Mouse (Mus musculus) neural tube, embryonic 13.5 days (tissue): ENCODE results near the gene Fam53b. TPM values are rescaled to one million over a fixed set of nuclear protein-coding genes. Genes with fewer than 3 reads are reported as not detected.
A peak's percentile ranks its signal among the peaks of the same experiment; 100 is the strongest.

ENCODE experiments used
- ATAC-seq: fragments of 200-750 bp; cut with Nextera tagmentation; 2 replicates; pipeline ENCODE4 v1.8.0; 2017; ENCODE audit warnings: low read depth, mild to moderate bottlenecking, moderate TSS enrichment, moderate library complexity
- H3K27ac ChIP-seq: fragments of 300-500 bp; sonication (generic); replicated peaks from 2 replicates; pipeline ENCODE4 v1.5.1; 2015; ENCODE audit warnings: moderate library complexity, mild to moderate bottlenecking, inconsistent platforms
- H3K27me3 ChIP-seq: fragments of 300-500 bp; sonication (generic); 2 replicates; pipeline ENCODE4 v1.6.1; 2015; ENCODE audit warnings: mild to moderate bottlenecking, inconsistent platforms
- H3K36me3 ChIP-seq: fragments of 300-500 bp; sonication (generic); 2 replicates; pipeline ENCODE4 v1.6.1; 2015; ENCODE audit warnings: mild to moderate bottlenecking, inconsistent platforms
- H3K4me1 ChIP-seq: fragments of 300-500 bp; sonication (generic); replicated peaks from 2 replicates; pipeline ENCODE4 v1.6.1; 2015; ENCODE audit warnings: inconsistent platforms
- H3K4me2 ChIP-seq: fragments of 300-500 bp; sonication (generic); 2 replicates; pipeline ENCODE4 v1.6.1; 2015; ENCODE audit warnings: inconsistent platforms, mild to moderate bottlenecking, moderate library complexity
- H3K4me3 ChIP-seq: fragments of 300-500 bp; sonication (generic); 2 replicates; pipeline ENCODE4 v1.5.1; 2015; ENCODE audit warnings: mild to moderate bottlenecking, inconsistent platforms
- H3K9ac ChIP-seq: fragments of 300-500 bp; sonication (generic); 2 replicates; pipeline ENCODE4 v1.6.1; 2015; ENCODE audit warnings: moderate library complexity, mild to moderate bottlenecking, inconsistent platforms
- H3K9me3 ChIP-seq: fragments of 300-500 bp; sonication (generic); 2 replicates; pipeline ENCODE4 v1.6.1; 2016; ENCODE audit warnings: inconsistent platforms
- WGBS: fragments of 180-500 bp; shearing (Covaris S2); methylation state at CpG from one replicate; pipeline ENCODE4 v1.1.7; 2015; 5-methylcytosine and 5-hydroxymethylcytosine counted together
- polyA plus RNA-seq: library from polyadenylated mRNA; unstranded; fragments of >200 nt; fragmentation: Nextera tagmentation; extraction: Ambion mirVana; gene quantifications from 2 replicates; pipeline ENCODE4 v1.2.1, GENCODE M21; 2015

Fam53b gene
- polyA plus RNA-seq = 13.9 and 16.0 TPM in 2 replicates

- Histone ChIP-seq H3K9ac (peak within 1 kb of the TSS; percentile 88), H3K4me1 (peaks cover 48% of the 10 kb centered on the region), H3K4me3 (peak within 1 kb of the TSS; percentile 71), H3K9me3 (no peaks in the 10 kb centered on the region), H3K27me3 (no peaks in the 10 kb centered on the region), H3K36me3 (no peaks in the 10 kb centered on the region), H3K27ac (peak within 1 kb of the TSS; percentile 85), H3K4me2 (peak within 1 kb of the TSS; percentile 81)
- peak; percentile 55 for ATAC-seq
- under 1% methylated on average over 80 of the region's 85 CpGs for WGBS
Observed at GRCm38 (mm10) chr7:132813416-132814088, at the start of gene Fam53b. TSS of gene Fam53b (minus strand) at chr7:132813886.

GRCm38 (mm10) chr7:132859042-132859958 is 45.6 kb upstream of the Fam53b start, which contains the start of gene Abraxas2:
TSS of gene Abraxas2 (plus strand) at chr7:132859225.
- Histone ChIP-seq H3K9ac (peak within 1 kb of the TSS; percentile 92), H3K9me3 (no peaks in the 10 kb centered on the region), H3K27ac (peak within 1 kb of the TSS; percentile 86), H3K36me3 (no peaks in the 10 kb centered on the region), H3K27me3 (no peaks in the 10 kb centered on the region), H3K4me3 (peak within 1 kb of the TSS; percentile 95), H3K4me2 (peak within 1 kb of the TSS; percentile 75), H3K4me1 (peaks cover 19% of the 10 kb centered on the region)
- ATAC-seq = peak; percentile 97
- under 1% methylated on average over 53 of the region's 53 CpGs for WGBS

GRCm38 (mm10) chr7:132858043-132858608 is 44.4 kb upstream of the Fam53b start:
- Histone ChIP-seq H3K4me2 (no peak overlapping the region), H3K4me3 (no peak overlapping the region), H3K36me3 (no peaks in the 10 kb centered on the region), H3K9me3 (no peaks in the 10 kb centered on the region), H3K27ac (no peak overlapping the region), H3K27me3 (no peaks in the 10 kb centered on the region), H3K4me1 (peaks cover 19% of the 10 kb centered on the region), H3K9ac (no peak overlapping the region)
- WGBS = 71% methylated on average over 5 of the region's 5 CpGs
- no peak for ATAC-seq

GRCm38 (mm10) chr7:132856083-132856482 is 42.4 kb upstream of the Fam53b start:
- Histone ChIP-seq H3K4me1 (peaks cover 27% of the 10 kb centered on the region), H3K9me3 (no peaks in the 10 kb centered on the region), H3K36me3 (no peaks in the 10 kb centered on the region), H3K4me2 (no peak overlapping the region), H3K27me3 (no peaks in the 10 kb centered on the region), H3K9ac (no peak overlapping the region), H3K4me3 (no peak overlapping the region), H3K27ac (no peak overlapping the region)
- WGBS = 69% methylated on average over 1 of the region's 1 CpGs
- ATAC-seq = no peak

GRCm38 (mm10) chr7:132853946-132854345 is 40.3 kb upstream of the Fam53b start:
- Histone ChIP-seq H3K27ac (no peak overlapping the region), H3K4me2 (no peak overlapping the region), H3K27me3 (no peaks in the 10 kb centered on the region), H3K4me3 (no peak overlapping the region), H3K4me1 (peaks cover 18% of the 10 kb centered on the region), H3K9ac (no peak overlapping the region), H3K9me3 (no peaks in the 10 kb centered on the region), H3K36me3 (peaks cover 15% of the 10 kb centered on the region)
- 72% methylated on average over 4 of the region's 4 CpGs for WGBS
- no peak for ATAC-seq

GRCm38 (mm10) chr7:132853361-132853760 is 39.7 kb upstream of the Fam53b start:
- no peak overlapping the region for H3K4me3 ChIP-seq
- peaks cover 21% of the 10 kb centered on the region for H3K36me3 ChIP-seq
- H3K9me3 ChIP-seq = no peaks in the 10 kb centered on the region
- ATAC-seq = no peak
- peaks cover 14% of the 10 kb centered on the region for H3K4me1 ChIP-seq
- H3K27me3 ChIP-seq = no peaks in the 10 kb centered on the region
- H3K4me2 ChIP-seq = no peak overlapping the region
- WGBS = 86% methylated on average over 6 of the region's 6 CpGs
- no peak overlapping the region for H3K27ac ChIP-seq
- no peak overlapping the region for H3K9ac ChIP-seq

- ATAC-seq = peak; percentile 97
- Histone ChIP-seq H3K9ac (peak within 1 kb of the TSS; percentile 80), H3K27ac (peak within 1 kb of the TSS; percentile 98), H3K27me3 (no peaks in the 10 kb centered on the region), H3K36me3 (peaks cover 30% of the 10 kb centered on the region), H3K4me2 (peak within 1 kb of the TSS; percentile 67), H3K9me3 (no peaks in the 10 kb centered on the region), H3K4me1 (peaks cover 14% of the 10 kb centered on the region), H3K4me3 (peak within 1 kb of the TSS; percentile 67)
- under 1% methylated on average over 37 of the region's 37 CpGs for WGBS
Observed at GRCm38 (mm10) chr7:132852173-132852844, 38.6 kb upstream of the Fam53b start, which contains the start of gene Eef1akmt2. TSS of gene Eef1akmt2 (minus strand) at chr7:132852673.

- 93% methylated on average over 3 of the region's 3 CpGs for WGBS
- Histone ChIP-seq H3K9me3 (no peaks in the 10 kb centered on the region), H3K9ac (no peak overlapping the region), H3K4me2 (no peak overlapping the region), H3K27ac (no peak overlapping the region), H3K4me3 (no peak overlapping the region), H3K4me1 (no peaks in the 10 kb centered on the region), H3K36me3 (peaks cover 54% of the 10 kb centered on the region), H3K27me3 (no peaks in the 10 kb centered on the region)
- no peak for ATAC-seq
Observed at GRCm38 (mm10) chr7:132843152-132843551, 29.5 kb upstream of the Fam53b start.

- peaks cover 52% of the 10 kb centered on the region for H3K36me3 ChIP-seq
- H3K4me2 ChIP-seq = no peak overlapping the region
- WGBS = 90% methylated on average over 1 of the region's 1 CpGs
- no peak overlapping the region for H3K27ac ChIP-seq
- no peak for ATAC-seq
- H3K4me1 ChIP-seq = no peaks in the 10 kb centered on the region
- H3K9me3 ChIP-seq = no peaks in the 10 kb centered on the region
- H3K27me3 ChIP-seq = no peaks in the 10 kb centered on the region
- H3K4me3 ChIP-seq = no peak overlapping the region
- no peak overlapping the region for H3K9ac ChIP-seq
Observed at GRCm38 (mm10) chr7:132842455-132842854, 28.8 kb upstream of the Fam53b start.

- Histone ChIP-seq H3K27me3 (no peaks in the 10 kb centered on the region), H3K27ac (no peak overlapping the region), H3K4me2 (no peak overlapping the region), H3K4me3 (no peak overlapping the region), H3K9me3 (no peaks in the 10 kb centered on the region), H3K36me3 (peaks cover 51% of the 10 kb centered on the region), H3K9ac (no peak overlapping the region), H3K4me1 (no peaks in the 10 kb centered on the region)
- WGBS = 70% methylated on average over 5 of the region's 5 CpGs
- no peak for ATAC-seq
Observed at GRCm38 (mm10) chr7:132841287-132841686, 27.6 kb upstream of the Fam53b start.

- 58% methylated on average over 4 of the region's 4 CpGs for WGBS
- ATAC-seq = no peak
Observed at GRCm38 (mm10) chr7:132830955-132831354, 17.3 kb upstream of the Fam53b start.

More at GRCm38 (mm10) chr7:132830955-132831354, 17.3 kb upstream of the Fam53b start:
- Histone ChIP-seq H3K36me3 (peaks cover 58% of the 10 kb centered on the region), H3K9me3 (no peaks in the 10 kb centered on the region), H3K27me3 (no peaks in the 10 kb centered on the region), H3K4me2 (no peak overlapping the region), H3K4me3 (no peak overlapping the region), H3K27ac (no peak overlapping the region), H3K9ac (no peak overlapping the region), H3K4me1 (no peaks in the 10 kb centered on the region)
